Mouse (Mus musculus): ENCODE results near the gene Kpnb1. TPM values are rescaled to one million over a fixed set of nuclear protein-coding genes. Genes with fewer than 3 reads are reported as not detected.

Kpnb1 gene
- polyA plus RNA-seq (2015; fragmentation: Nextera tagmentation; extraction: Ambion mirVana), result 43.8 and 49.9 TPM in 2 replicates

- H3K4me3 ChIP-seq (replicated peaks), result peak within 1 kb of the TSS; percentile 91
- peaks cover 30% of the 10 kb centered on the region for H3K36me3 ChIP-seq
- ATAC-seq (ENCODE audit: insufficient number of reproducible peaks, low FRiP score, low TSS enrichment, low read depth), result peak; percentile 96
- WGBS, result under 1% methylated on average over 92 of the region's 101 CpGs
- H3K4me1 ChIP-seq, result peaks cover 28% of the 10 kb centered on the region; the same call in 1 of the 2 replicates
- peak within 1 kb of the TSS; percentile 66 for H3K9ac ChIP-seq
- no peaks in the 10 kb centered on the region for H3K9me3 ChIP-seq (replicated peaks)
- peak within 1 kb of the TSS; percentile 87 for H3K4me2 ChIP-seq (replicated peaks)
- no peaks in the 10 kb centered on the region for H3K27me3 ChIP-seq
- H3K27ac ChIP-seq (replicated peaks), result peak within 1 kb of the TSS; percentile 97
Measured at GRCm38 (mm10) chr11:97187764-97188642, at the start of gene Kpnb1. Kpnb1 (minus strand) TSS chr11:97187881.

- WGBS, result 98% methylated on average over 5 of the region's 5 CpGs
- Histone ChIP-seq H3K4me3 (replicated peaks) (no peak overlapping the region), H3K27ac (replicated peaks) (no peak overlapping the region), H3K9me3 (replicated peaks) (no peaks in the 10 kb centered on the region), H3K4me2 (replicated peaks) (no peak overlapping the region), H3K9ac (no peak overlapping the region), H3K27me3 (no peaks in the 10 kb centered on the region), H3K36me3 (peaks cover 69% of the 10 kb centered on the region), H3K4me1 (no peaks in the 10 kb centered on the region)
- no peak for ATAC-seq (ENCODE audit: insufficient number of reproducible peaks, low FRiP score, low TSS enrichment, low read depth)
Measured at GRCm38 (mm10) chr11:97232436-97232835, 44.8 kb upstream of the Kpnb1 start.

GRCm38 (mm10) chr11:97229396-97229795 lies 41.7 kb upstream of the Kpnb1 start:
- peaks cover 78% of the 10 kb centered on the region for H3K36me3 ChIP-seq

GRCm38 (mm10) chr11:97228985-97229384 lies 41.3 kb upstream of the Kpnb1 start:
- Histone ChIP-seq H3K27ac (replicated peaks) (no peak overlapping the region), H3K9ac (no peak overlapping the region), H3K36me3 (peaks cover 77% of the 10 kb centered on the region), H3K27me3 (no peaks in the 10 kb centered on the region), H3K4me3 (replicated peaks) (no peak overlapping the region), H3K4me2 (replicated peaks) (no peak overlapping the region), H3K4me1 (no peaks in the 10 kb centered on the region), H3K9me3 (replicated peaks) (no peaks in the 10 kb centered on the region)
- 94% methylated on average over 7 of the region's 7 CpGs for WGBS
- ATAC-seq (ENCODE audit: insufficient number of reproducible peaks, low FRiP score, low TSS enrichment, low read depth), result no peak

More at GRCm38 (mm10) chr11:97229396-97229795, 41.7 kb upstream of the Kpnb1 start:
- Histone ChIP-seq H3K9ac (no peak overlapping the region), H3K27ac (replicated peaks) (no peak overlapping the region), H3K9me3 (replicated peaks) (no peaks in the 10 kb centered on the region), H3K4me2 (replicated peaks) (no peak overlapping the region), H3K27me3 (no peaks in the 10 kb centered on the region), H3K4me3 (replicated peaks) (no peak overlapping the region), H3K4me1 (no peaks in the 10 kb centered on the region)
- WGBS, result 90% methylated on average over 2 of the region's 2 CpGs
- ATAC-seq (ENCODE audit: insufficient number of reproducible peaks, low FRiP score, low TSS enrichment, low read depth), result no peak

- Histone ChIP-seq H3K4me3 (replicated peaks) (no peak overlapping the region), H3K4me1 (no peaks in the 10 kb centered on the region), H3K9me3 (replicated peaks) (no peaks in the 10 kb centered on the region), H3K27ac (replicated peaks) (no peak overlapping the region), H3K27me3 (no peaks in the 10 kb centered on the region), H3K36me3 (peaks cover 77% of the 10 kb centered on the region), H3K9ac (no peak overlapping the region), H3K4me2 (replicated peaks) (no peak overlapping the region)
- 100% methylated on average over 1 of the region's 1 CpGs for WGBS
- no peak for ATAC-seq (ENCODE audit: insufficient number of reproducible peaks, low FRiP score, low TSS enrichment, low read depth)
Measured at GRCm38 (mm10) chr11:97226131-97226530, 38.5 kb upstream of the Kpnb1 start.

GRCm38 (mm10) chr11:97223485-97223884 lies 35.8 kb upstream of the Kpnb1 start:
- no peaks in the 10 kb centered on the region for H3K9me3 ChIP-seq (replicated peaks)
- ATAC-seq (ENCODE audit: insufficient number of reproducible peaks, low FRiP score, low TSS enrichment, low read depth), result no peak
- WGBS, result 60% methylated on average over 3 of the region's 3 CpGs
- H3K27ac ChIP-seq (replicated peaks), result no peak overlapping the region
- no peak overlapping the region for H3K9ac ChIP-seq
- H3K27me3 ChIP-seq, result no peaks in the 10 kb centered on the region
- H3K4me1 ChIP-seq, result no peaks in the 10 kb centered on the region
- no peak overlapping the region for H3K4me2 ChIP-seq (replicated peaks)
- peaks cover 76% of the 10 kb centered on the region for H3K36me3 ChIP-seq
- H3K4me3 ChIP-seq (replicated peaks), result no peak overlapping the region

- Histone ChIP-seq H3K4me2 (replicated peaks) (no peak overlapping the region), H3K9me3 (replicated peaks) (no peaks in the 10 kb centered on the region), H3K36me3 (peaks cover 79% of the 10 kb centered on the region), H3K4me3 (replicated peaks) (no peak overlapping the region), H3K9ac (no peak overlapping the region), H3K4me1 (no peaks in the 10 kb centered on the region), H3K27me3 (no peaks in the 10 kb centered on the region), H3K27ac (replicated peaks) (no peak overlapping the region)
- ATAC-seq (ENCODE audit: insufficient number of reproducible peaks, low FRiP score, low TSS enrichment, low read depth), result no peak
- 97% methylated on average over 2 of the region's 2 CpGs for WGBS
Measured at GRCm38 (mm10) chr11:97221611-97222010, 33.9 kb upstream of the Kpnb1 start.

- Histone ChIP-seq H3K4me1 (no peaks in the 10 kb centered on the region), H3K27me3 (no peaks in the 10 kb centered on the region), H3K36me3 (peaks cover 84% of the 10 kb centered on the region), H3K9ac (no peak overlapping the region), H3K4me2 (replicated peaks) (no peak overlapping the region), H3K4me3 (replicated peaks) (no peak overlapping the region), H3K27ac (replicated peaks) (no peak overlapping the region), H3K9me3 (replicated peaks) (no peaks in the 10 kb centered on the region)
- ATAC-seq (ENCODE audit: insufficient number of reproducible peaks, low FRiP score, low TSS enrichment, low read depth), result no peak
- WGBS, result 87% methylated on average over 3 of the region's 3 CpGs
Measured at GRCm38 (mm10) chr11:97220211-97220610, 32.5 kb upstream of the Kpnb1 start.

GRCm38 (mm10) chr11:97214411-97214810 lies 26.7 kb upstream of the Kpnb1 start:
- ATAC-seq (ENCODE audit: insufficient number of reproducible peaks, low FRiP score, low TSS enrichment, low read depth), result no peak
- Histone ChIP-seq H3K36me3 (peaks cover 91% of the 10 kb centered on the region), H3K4me2 (replicated peaks) (no peak overlapping the region), H3K9me3 (replicated peaks) (no peaks in the 10 kb centered on the region), H3K9ac (no peak overlapping the region), H3K4me3 (replicated peaks) (no peak overlapping the region), H3K27me3 (no peaks in the 10 kb centered on the region), H3K27ac (replicated peaks) (no peak overlapping the region), H3K4me1 (no peaks in the 10 kb centered on the region)
- 95% methylated on average over 5 of the region's 5 CpGs for WGBS

- ATAC-seq (ENCODE audit: insufficient number of reproducible peaks, low FRiP score, low TSS enrichment, low read depth), result no peak
- peaks cover 83% of the 10 kb centered on the region for H3K36me3 ChIP-seq
- H3K27me3 ChIP-seq, result no peaks in the 10 kb centered on the region
- H3K4me1 ChIP-seq, result no peaks in the 10 kb centered on the region
- WGBS, result 85% methylated on average over 9 of the region's 9 CpGs
- H3K9ac ChIP-seq, result no peak overlapping the region
- H3K9me3 ChIP-seq (replicated peaks), result no peaks in the 10 kb centered on the region
- no peak overlapping the region for H3K27ac ChIP-seq (replicated peaks)
- H3K4me2 ChIP-seq (replicated peaks), result no peak overlapping the region
- H3K4me3 ChIP-seq (replicated peaks), result no peak overlapping the region
Measured at GRCm38 (mm10) chr11:97210728-97211400, 23.2 kb upstream of the Kpnb1 start.

- H3K27me3 ChIP-seq, result no peaks in the 10 kb centered on the region
- ATAC-seq (ENCODE audit: insufficient number of reproducible peaks, low FRiP score, low TSS enrichment, low read depth), result no peak
- H3K9me3 ChIP-seq (replicated peaks), result no peaks in the 10 kb centered on the region
- 77% methylated on average over 8 of the region's 8 CpGs for WGBS
- no peak overlapping the region for H3K4me2 ChIP-seq (replicated peaks)
- no peaks in the 10 kb centered on the region for H3K4me1 ChIP-seq
- H3K9ac ChIP-seq, result no peak overlapping the region
- H3K36me3 ChIP-seq, result peaks cover 50% of the 10 kb centered on the region
- H3K27ac ChIP-seq (replicated peaks), result no peak overlapping the region
- no peak overlapping the region for H3K4me3 ChIP-seq (replicated peaks)
Measured at GRCm38 (mm10) chr11:97207011-97207422, 19.3 kb upstream of the Kpnb1 start.

Data from embryonic facial prominence, embryonic 15.5 days (tissue).